In the genomic region with DNA sequence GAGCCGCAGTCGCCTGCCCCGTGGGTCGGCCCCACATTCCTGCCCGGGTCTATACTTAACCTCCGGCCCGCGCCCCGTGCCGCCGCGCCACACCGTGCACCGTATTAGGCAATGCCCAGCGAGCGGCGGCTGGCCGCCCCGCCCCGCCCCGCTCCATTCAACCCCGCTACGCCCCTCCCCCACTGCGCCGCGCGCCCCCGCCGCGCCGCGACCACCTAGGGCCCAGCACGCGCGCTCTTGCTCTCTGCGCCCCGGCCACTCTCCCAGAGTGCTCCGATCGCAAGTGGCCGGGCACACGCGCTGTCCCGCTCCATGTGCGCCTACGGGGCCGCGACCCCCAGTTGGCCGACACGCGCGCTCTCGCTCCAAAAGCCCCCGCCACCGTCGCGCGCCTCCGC, we compare ENCODE assay signal across 8 mouse cellular contexts. TPM values are rescaled to one million over a fixed set of nuclear protein-coding genes. Genes with fewer than 3 reads are reported as not detected.
DNase-seq lines count a peak whose midpoint lies in the region; ATAC-seq lines count a peak whose summit lies in the region.

No protein-coding gene starts in this region.

- peak; percentile 87 for ATAC-seq in forebrain, embryonic 16.5 days
- peak; percentile 56 for ATAC-seq in megakaryocyte-erythroid progenitor cell, adult 5-6 weeks (replicated peaks; ENCODE audit: low FRiP score, low TSS enrichment, poor library complexity, severe bottlenecking)

- intact Hi-C loops in heart, postnatal 36 days (cut with DNase I) = loop anchor here (10.0 kb wide), 2 partner anchors 780 to 1000 kb away; a partner anchor contains a TSS

- H3K9ac ChIP-seq in forebrain, embryonic 16.5 days (replicated peaks; ENCODE audit: low read depth, low read length) = peak overlapping the region; percentile 93

- peaks cover 9% of the 10 kb centered on the region for H3K4me1 ChIP-seq in forebrain, embryonic 16.5 days (replicated peaks; ENCODE audit: control insufficient read depth, insufficient read depth, low read length)
- H3K4me1 ChIP-seq in limb, embryonic 10.5 days = peaks cover 9% of the 10 kb centered on the region

- no peaks in the 10 kb centered on the region for H3K36me3 ChIP-seq in forebrain, embryonic 16.5 days (ENCODE audit: control insufficient read depth, insufficient read depth)
- no peaks in the 10 kb centered on the region for H3K36me3 ChIP-seq in limb, embryonic 10.5 days

- peak overlapping the region; percentile 82 for H3K4me3 ChIP-seq in forebrain, embryonic 16.5 days (replicated peaks; ENCODE audit: low read length)
- H3K4me3 ChIP-seq in limb, embryonic 10.5 days = peak overlapping the region; percentile 69

- WGBS in forebrain, embryonic 16.5 days = under 1% methylated on average over 43 of the region's 58 CpGs
- WGBS in limb, embryonic 10.5 days = under 1% methylated on average over 55 of the region's 58 CpGs

- H3K9me3 ChIP-seq in forebrain, embryonic 16.5 days (ENCODE audit: control insufficient read depth, low read length) = no peaks in the 10 kb centered on the region
- no peaks in the 10 kb centered on the region for H3K9me3 ChIP-seq in limb, embryonic 10.5 days (replicated peaks)

- peak overlapping the region; percentile 92 for H3K27ac ChIP-seq in forebrain, embryonic 16.5 days (ENCODE audit: low read length)
- H3K27ac ChIP-seq in limb, embryonic 10.5 days = peak overlapping the region; percentile 91

- H3K27me3 ChIP-seq in forebrain, embryonic 16.5 days (replicated peaks; ENCODE audit: control insufficient read depth, insufficient read depth, low read length) = no peaks in the 10 kb centered on the region
- H3K27me3 ChIP-seq in limb, embryonic 10.5 days (ENCODE audit: low read depth, poor library complexity, severe bottlenecking) = no peaks in the 10 kb centered on the region

- DNase-seq in MN1 (ENCODE audit: low spot score) = peak; percentile 73
- peak; percentile 70 for DNase-seq in brain, adult 2 months (ENCODE audit: low read depth, low spot score)
- peak; percentile 63 to 68 for DNase-seq in heart, postnatal 36 days
- DNase-seq in limb, embryonic 10.5 days (ENCODE audit: low spot score) = peak; percentile 91
- DNase-seq in right cerebral cortex, postnatal 4 days = peak; percentile 89
- no peak for DNase-seq in thymus, postnatal 14 days

- H3K4me2 ChIP-seq in forebrain, embryonic 16.5 days (ENCODE audit: low read length) = peak overlapping the region; percentile 81

RNA-seq across cellular contexts. Expression of a gene that starts 0.8 kb away (rescaled TPM):
- 57.2 and 58.4 TPM in 2 replicates for polyA plus RNA-seq in forebrain, embryonic 16.5 days (2015; fragmentation: Nextera tagmentation; extraction: Ambion mirVana)
- 100 to 1,000 TPM in 1 of 2 experiments, 10 to 100 TPM in 1; 98.4 to 113 TPM for total RNA-seq in heart, postnatal 36 days (2021)
- polyA plus RNA-seq in limb, embryonic 10.5 days (2016; fragmentation: Nextera tagmentation; extraction: Ambion mirVana) = 43.3 and 54.9 TPM in 2 replicates
- 63.5 and 73.0 TPM in 2 replicates for total RNA-seq in megakaryocyte-erythroid progenitor cell, adult 5-6 weeks (2014; fragmentation: Nextera tagmentation)
- 62.1 and 76.0 TPM in 2 replicates for total RNA-seq in megakaryocyte-erythroid progenitor cell, adult 5-6 weeks (2017)

RNA-seq across cellular contexts. Expression of a gene that starts 18.7 kb away (rescaled TPM):
- polyA plus RNA-seq in forebrain, embryonic 16.5 days (2015; fragmentation: Nextera tagmentation; extraction: Ambion mirVana) = 141 TPM in 2 replicates
- 10 to 100 TPM; 27.6 to 28.9 TPM for total RNA-seq in heart, postnatal 36 days (2021)
- polyA plus RNA-seq in limb, embryonic 10.5 days (2016; fragmentation: Nextera tagmentation; extraction: Ambion mirVana) = 65.6 and 73.7 TPM in 2 replicates
- 36.3 and 40.5 TPM in 2 replicates for total RNA-seq in megakaryocyte-erythroid progenitor cell, adult 5-6 weeks (2014; fragmentation: Nextera tagmentation)
- total RNA-seq in megakaryocyte-erythroid progenitor cell, adult 5-6 weeks (2017) = 33.3 and 43.9 TPM in 2 replicates
